Mouse (Mus musculus) C2C12 (cell line): ENCODE measurements around the gene Myrf.

ENCODE experiments used
- CEBPB ChIP-seq: IDR thresholded peaks from one replicate; pipeline ENCODE4 v1.6.1; 2011; ENCODE audit warnings: low read depth, mild to moderate bottlenecking, control low read depth, moderate library complexity
- CTCF ChIP-seq: IDR thresholded peaks from one replicate; pipeline ENCODE4 v1.5.1; 2011; ENCODE audit not compliant: control insufficient read depth, insufficient read depth, insufficient read length
- FOSL1 ChIP-seq: IDR thresholded peaks from one replicate; pipeline ENCODE4 v1.8.0; 2011; ENCODE audit warnings: mild to moderate bottlenecking, low read length; ENCODE audit not compliant: poor library complexity, insufficient read depth, severe bottlenecking
- MAX ChIP-seq: IDR thresholded peaks from one replicate; pipeline ENCODE4 v1.6.1; 2011; ENCODE audit warnings: mild to moderate bottlenecking, control low read depth
- MYOD1 ChIP-seq: IDR thresholded peaks from one replicate; pipeline ENCODE4 v1.6.1; 2011; ENCODE audit warnings: low read depth; ENCODE audit not compliant: control insufficient read depth, insufficient read length
- MYOG ChIP-seq: IDR thresholded peaks from one replicate; pipeline ENCODE4 v1.6.1; 2011; ENCODE audit not compliant: control insufficient read depth, insufficient read length; ENCODE audit errors: extremely low read depth
- USF1 ChIP-seq: IDR thresholded peaks from one replicate; pipeline ENCODE4 v1.6.1; 2011; ENCODE audit warnings: low read depth, mild to moderate bottlenecking, control low read depth, moderate library complexity

GRCm38 (mm10) chr19:10208851-10209250, 31.7 kb downstream of the Myrf start:
- TF ChIP-seq CTCF (no peak), MYOG (no peak), USF1 (no peak), MAX (no peak), MYOD1 (no peak), CEBPB (no peak), FOSL1 (no peak)
